Mouse (Mus musculus): Measurements from ENCODE around the gene Polr3b.

DNA sequence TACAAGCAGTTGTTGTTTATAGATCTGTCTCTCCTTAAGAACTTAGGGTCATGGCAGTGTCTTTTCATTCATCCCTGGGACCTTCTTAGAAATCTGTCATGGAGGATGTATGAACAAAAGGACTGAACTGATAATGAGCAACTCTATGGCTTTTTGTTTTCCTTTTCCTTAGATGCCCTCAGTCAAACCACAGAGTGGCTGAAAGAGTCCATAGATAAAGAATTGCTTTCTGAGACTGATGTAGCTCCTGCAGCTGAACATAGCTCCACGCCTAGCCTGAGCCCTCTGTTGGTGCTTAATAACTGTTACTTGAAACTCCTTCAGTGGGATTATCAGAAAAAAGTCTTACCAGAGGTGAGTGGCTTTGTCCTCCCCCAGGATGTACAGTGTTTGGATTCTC, 17.8 kb upstream of the Polr3b start:
- no peak for TF ChIP-seq CTCF (IDR thresholded peaks at IDR 0.05; ENCODE audit: control insufficient read depth, insufficient read depth, low read length)
- no peak for TF ChIP-seq POLR2A (IDR thresholded peaks at IDR 0.05; ENCODE audit: borderline replicate concordance, control insufficient read depth, low read depth, low read length)

All from bone marrow, adult 2 months (tissue).